Mouse (Mus musculus): Measurements from ENCODE around the gene CK137956. TPM values are rescaled to one million over a fixed set of nuclear protein-coding genes. Genes with fewer than 3 reads are reported as not detected.

CK137956 gene
- total and polyA plus RNA-seq, 2 experiments from 2014 or later: 2.3 to 3.2 TPM

DNA sequence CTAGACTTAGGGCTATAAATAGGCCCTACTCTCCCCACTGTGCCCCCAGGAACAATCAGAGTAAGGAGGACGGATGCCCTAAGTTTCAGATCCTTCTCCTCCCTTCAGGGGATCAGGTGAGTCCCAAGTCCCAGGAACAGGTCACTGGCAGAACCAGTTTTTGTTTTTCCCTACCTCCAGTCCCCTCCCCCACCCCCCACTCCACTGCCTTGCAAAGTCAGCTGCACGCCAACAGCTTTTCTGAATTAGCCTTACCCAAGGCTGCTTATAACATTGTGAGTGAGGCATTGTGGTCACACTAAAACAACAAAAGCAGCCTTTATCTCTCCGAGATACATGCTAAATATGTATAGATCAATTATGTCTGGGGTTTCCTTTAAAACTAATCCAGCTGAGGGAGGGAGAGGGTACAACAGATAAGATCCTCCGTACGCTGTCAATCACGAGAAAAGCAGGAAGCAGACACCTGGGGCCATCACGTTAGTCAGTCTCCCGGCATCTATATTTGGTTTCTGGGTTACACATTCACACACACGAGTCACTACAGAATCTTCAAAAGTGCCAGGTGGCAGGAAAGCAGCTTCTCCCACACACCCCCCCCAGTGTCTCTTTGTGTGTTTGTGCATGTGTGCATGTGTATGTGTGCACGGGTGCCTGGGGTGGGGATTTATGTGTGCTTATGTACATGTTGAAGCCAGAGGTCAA is 17.6 kb downstream of the CK137956 start:
- Histone ChIP-seq H3K4me3 (ENCODE audit: low read depth, low read length) (no peak overlapping the region), H3K9ac (replicated peaks; ENCODE audit: low read length, poor library complexity, severe bottlenecking) (no peak overlapping the region), H3K4me1 (ENCODE audit: insufficient read depth, low read length) (no peaks in the 10 kb centered on the region), H3K4me2 (ENCODE audit: low read depth, low read length, poor library complexity, severe bottlenecking) (no peak overlapping the region), H3K9me3 (ENCODE audit: low read length) (no peaks in the 10 kb centered on the region), H3K27ac (ENCODE audit: low read depth, low read length) (peak overlapping the region; percentile 47; the same call in 1 of the 2 replicates), H3K36me3 (ENCODE audit: insufficient read depth, low read length) (no peaks in the 10 kb centered on the region), H3K27me3 (ENCODE audit: insufficient read depth, low read length) (no peaks in the 10 kb centered on the region)
- DNase-seq (ENCODE audit: low spot score): no peak
- TF ChIP-seq CTCF (IDR thresholded peaks at IDR 0.05): no peak
- no peak for ATAC-seq (ENCODE audit: low FRiP score)
- WGBS: 33% methylated on average over 10 of the region's 10 CpGs

DNA sequence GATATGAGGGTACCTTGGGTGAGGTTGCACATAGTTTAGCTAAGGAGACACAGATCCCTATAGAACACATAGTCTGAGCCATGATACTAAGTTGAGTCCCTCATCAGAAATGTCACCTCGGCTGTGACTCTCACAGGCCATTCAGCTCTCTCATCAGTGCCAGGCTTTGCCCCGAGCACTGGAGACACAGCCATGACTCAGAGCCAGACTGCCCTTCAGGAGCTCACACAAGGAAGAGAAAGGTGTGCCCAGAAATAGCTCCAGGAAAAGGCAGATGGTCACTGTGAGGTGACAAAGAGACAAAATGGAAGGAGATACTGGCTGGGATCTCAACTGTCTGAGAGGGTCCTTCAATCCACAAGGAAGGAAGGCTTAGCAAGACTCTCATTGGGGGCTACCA is 23.1 kb downstream of the CK137956 start:
- no peak for TF ChIP-seq CTCF (IDR thresholded peaks at IDR 0.05)
- ATAC-seq (ENCODE audit: low FRiP score): no peak
- no peaks in the 10 kb centered on the region for H3K9me3 ChIP-seq (ENCODE audit: low read length)
- no peak overlapping the region for H3K4me3 ChIP-seq (ENCODE audit: low read depth, low read length)
- 84% methylated on average over 2 of the region's 2 CpGs for WGBS
- no peak overlapping the region for H3K27ac ChIP-seq (ENCODE audit: low read depth, low read length)
- no peaks in the 10 kb centered on the region for H3K27me3 ChIP-seq (ENCODE audit: insufficient read depth, low read length)
- no peak overlapping the region for H3K4me2 ChIP-seq (ENCODE audit: low read depth, low read length, poor library complexity, severe bottlenecking)
- no peak overlapping the region for H3K9ac ChIP-seq (replicated peaks; ENCODE audit: low read length, poor library complexity, severe bottlenecking)
- no peaks in the 10 kb centered on the region for H3K36me3 ChIP-seq (ENCODE audit: insufficient read depth, low read length)
- DNase-seq (ENCODE audit: low spot score): no peak
- H3K4me1 ChIP-seq (ENCODE audit: insufficient read depth, low read length): no peaks in the 10 kb centered on the region

DNA sequence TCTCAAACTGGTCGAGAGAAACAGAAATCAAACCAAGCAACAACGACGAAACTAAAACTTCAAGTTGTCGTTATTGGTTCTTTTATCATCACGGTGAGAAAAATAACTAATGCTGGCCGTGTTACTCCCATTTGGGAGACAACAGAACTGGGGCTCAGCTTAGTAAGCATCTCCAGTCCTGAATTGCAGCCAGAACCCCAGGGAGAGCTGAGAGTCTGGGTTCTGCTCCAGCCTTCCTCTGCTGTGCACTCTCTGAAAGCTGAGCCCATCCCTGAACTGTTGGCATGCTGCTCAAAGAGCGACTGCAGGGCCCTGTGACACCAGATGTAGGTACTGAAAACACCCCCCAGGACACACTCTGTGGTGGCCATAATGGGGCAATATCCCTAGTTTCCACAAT is 33.3 kb downstream of the CK137956 start:
- no peak overlapping the region for H3K4me3 ChIP-seq (ENCODE audit: low read depth, low read length)
- no peak overlapping the region for H3K9ac ChIP-seq (replicated peaks; ENCODE audit: low read length, poor library complexity, severe bottlenecking)
- H3K36me3 ChIP-seq (ENCODE audit: insufficient read depth, low read length): no peaks in the 10 kb centered on the region
- WGBS: 85% methylated on average over 7 of the region's 7 CpGs
- no peak for TF ChIP-seq CTCF (IDR thresholded peaks at IDR 0.05)
- no peaks in the 10 kb centered on the region for H3K4me1 ChIP-seq (ENCODE audit: insufficient read depth, low read length)
- H3K4me2 ChIP-seq (ENCODE audit: low read depth, low read length, poor library complexity, severe bottlenecking): no peak overlapping the region
- no peak for ATAC-seq (ENCODE audit: low FRiP score)
- H3K27ac ChIP-seq (ENCODE audit: low read depth, low read length): no peak overlapping the region
- H3K9me3 ChIP-seq (ENCODE audit: low read length): no peaks in the 10 kb centered on the region
- no peak for DNase-seq (ENCODE audit: low spot score)
- H3K27me3 ChIP-seq (ENCODE audit: insufficient read depth, low read length): no peaks in the 10 kb centered on the region

DNA sequence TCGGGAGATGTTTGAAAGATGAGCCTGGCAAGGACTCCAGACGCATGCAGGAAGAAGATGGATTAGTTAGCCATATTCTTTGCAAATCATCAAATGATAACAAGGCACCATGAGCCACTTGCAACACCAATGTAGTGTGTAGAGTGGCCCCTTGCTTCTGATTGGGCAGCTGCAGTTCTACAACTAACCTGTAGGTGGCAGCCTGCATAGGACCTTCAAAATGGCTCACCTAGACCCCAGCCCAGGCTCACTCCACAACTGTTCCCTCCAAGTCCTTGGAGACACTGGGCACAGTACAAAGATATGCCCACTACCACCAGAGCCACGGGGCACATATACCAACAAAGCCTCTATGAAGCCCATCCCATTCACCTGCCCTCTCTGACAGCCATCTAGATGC is 35.4 kb downstream of the CK137956 start:
- ATAC-seq (ENCODE audit: low FRiP score): no peak
- peak; percentile 72 for TF ChIP-seq CTCF (IDR thresholded peaks at IDR 0.05)
- 52% methylated on average over 3 of the region's 3 CpGs for WGBS
- no peaks in the 10 kb centered on the region for H3K36me3 ChIP-seq (ENCODE audit: insufficient read depth, low read length)
- H3K4me2 ChIP-seq (ENCODE audit: low read depth, low read length, poor library complexity, severe bottlenecking): no peak overlapping the region
- no peak overlapping the region for H3K27ac ChIP-seq (ENCODE audit: low read depth, low read length)
- H3K4me3 ChIP-seq (ENCODE audit: low read depth, low read length): no peak overlapping the region
- H3K4me1 ChIP-seq (ENCODE audit: insufficient read depth, low read length): no peaks in the 10 kb centered on the region
- no peak overlapping the region for H3K9ac ChIP-seq (replicated peaks; ENCODE audit: low read length, poor library complexity, severe bottlenecking)
- no peaks in the 10 kb centered on the region for H3K9me3 ChIP-seq (ENCODE audit: low read length)
- peak; percentile 45 for DNase-seq (ENCODE audit: low spot score)
- H3K27me3 ChIP-seq (ENCODE audit: insufficient read depth, low read length): no peaks in the 10 kb centered on the region

DNA sequence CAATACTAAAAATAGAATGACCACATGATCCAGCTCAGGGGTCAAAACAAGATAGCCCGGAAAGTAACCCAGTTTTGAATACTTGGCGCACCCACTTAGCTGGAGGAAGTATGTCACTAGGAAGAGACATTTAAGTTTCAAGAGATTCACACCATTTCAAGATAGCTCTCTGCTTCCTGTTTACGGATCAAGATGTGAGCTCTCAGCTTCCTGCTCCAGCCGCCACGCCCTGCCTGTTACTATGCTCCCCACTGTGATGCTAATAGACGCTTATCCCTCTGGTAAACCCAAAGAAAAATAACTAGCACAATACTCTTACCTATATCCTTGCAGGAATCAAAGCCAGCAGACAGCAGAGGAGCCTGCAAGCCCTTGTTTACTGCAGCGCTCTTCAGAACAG is 57.2 kb downstream of the CK137956 start:
- DNase-seq (ENCODE audit: low spot score): no peak
- Histone ChIP-seq H3K4me2 (ENCODE audit: low read depth, low read length, poor library complexity, severe bottlenecking) (no peak overlapping the region), H3K36me3 (ENCODE audit: insufficient read depth, low read length) (no peaks in the 10 kb centered on the region), H3K27me3 (ENCODE audit: insufficient read depth, low read length) (no peaks in the 10 kb centered on the region), H3K9me3 (ENCODE audit: low read length) (no peaks in the 10 kb centered on the region), H3K9ac (replicated peaks; ENCODE audit: low read length, poor library complexity, severe bottlenecking) (no peak overlapping the region), H3K4me1 (ENCODE audit: insufficient read depth, low read length) (no peaks in the 10 kb centered on the region), H3K4me3 (ENCODE audit: low read depth, low read length) (no peak overlapping the region), H3K27ac (ENCODE audit: low read depth, low read length) (no peak overlapping the region)
- no peak for TF ChIP-seq CTCF (IDR thresholded peaks at IDR 0.05)
- ATAC-seq (ENCODE audit: low FRiP score): no peak
- 92% methylated on average over 7 of the region's 7 CpGs for WGBS

DNA sequence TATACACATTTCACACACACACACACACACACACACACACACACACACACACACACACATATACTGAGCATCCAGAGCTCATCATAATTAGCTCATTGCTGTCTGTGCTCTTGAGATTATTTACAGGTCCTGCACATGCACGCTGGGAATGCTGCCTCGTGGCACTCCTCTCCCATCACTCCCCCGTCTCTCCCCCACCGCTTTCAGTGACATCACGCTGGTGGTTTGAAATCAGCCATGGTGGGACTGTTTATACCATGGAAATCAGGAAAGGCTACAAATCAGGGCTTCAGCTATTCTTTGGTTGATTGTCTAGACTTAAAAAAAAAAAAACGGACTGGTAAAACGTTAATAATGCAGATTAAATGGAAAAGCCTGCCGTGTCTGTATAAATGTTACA is 63.6 kb downstream of the CK137956 start:
- H3K9me3 ChIP-seq (ENCODE audit: low read length): no peaks in the 10 kb centered on the region
- no peak overlapping the region for H3K4me3 ChIP-seq (ENCODE audit: low read depth, low read length)
- no peaks in the 10 kb centered on the region for H3K36me3 ChIP-seq (ENCODE audit: insufficient read depth, low read length)
- ATAC-seq (ENCODE audit: low FRiP score) (no peak), DNase-seq (ENCODE audit: low spot score) (peak; percentile 36)
- H3K27ac ChIP-seq (ENCODE audit: low read depth, low read length): no peak overlapping the region
- H3K9ac ChIP-seq (replicated peaks; ENCODE audit: low read length, poor library complexity, severe bottlenecking): no peak overlapping the region
- no peaks in the 10 kb centered on the region for H3K27me3 ChIP-seq (ENCODE audit: insufficient read depth, low read length)
- TF ChIP-seq CTCF (IDR thresholded peaks at IDR 0.05): no peak
- no peak overlapping the region for H3K4me2 ChIP-seq (ENCODE audit: low read depth, low read length, poor library complexity, severe bottlenecking)
- H3K4me1 ChIP-seq (ENCODE audit: insufficient read depth, low read length): no peaks in the 10 kb centered on the region
- 51% methylated on average over 8 of the region's 8 CpGs for WGBS
